Mouse (Mus musculus) CH12.LX (cell line): ENCODE measurements around the gene Dpf3. TPM values are rescaled to one million over a fixed set of nuclear protein-coding genes. Genes with fewer than 3 reads are reported as not detected.

Experiments used
- DNase-seq: peaks from one replicate; pipeline ENCODE4 v3.0.0-alpha.2; 2013; ENCODE audit errors: extremely low read depth
- H3K27ac ChIP-seq: 2 replicates; pipeline ENCODE4 v1.5.1; 2012; ENCODE audit warnings: low read depth, mild to moderate bottlenecking, control low read depth, moderate library complexity; ENCODE audit not compliant: insufficient read depth
- H3K27me3 ChIP-seq: replicated peaks from 2 replicates; pipeline ENCODE3; 2012; ENCODE audit warnings: inconsistent platforms
- H3K36me3 ChIP-seq, 2 experiments: replicated peaks in 1 of 2; 2 replicates each; pipeline versions ENCODE3 to v1.6.1; 2012; ENCODE audit warnings: inconsistent platforms in 1 of 2, low read length in 1 of 2, mild to moderate bottlenecking in 1 of 2, mixed read lengths in 1 of 2, moderate library complexity in 1 of 2; ENCODE audit not compliant: control insufficient read depth in 1 of 2, insufficient read depth in 1 of 2
- H3K4me1 ChIP-seq, 2 experiments: 2 replicates each; pipeline ENCODE4 v1.6.1; 2012; ENCODE audit warnings: inconsistent platforms in 1 of 2, moderate library complexity in 1 of 2; ENCODE audit not compliant: insufficient read depth in 2 of 2, control insufficient read depth in 1 of 2
- H3K4me2 ChIP-seq: 2 replicates; pipeline ENCODE4 v1.6.1; 2012; ENCODE audit warnings: low read depth, mild to moderate bottlenecking, control low read depth; ENCODE audit not compliant: poor library complexity, insufficient read depth, severe bottlenecking
- H3K4me3 ChIP-seq, 3 experiments: fragments of 150-350 bp in 1 of 3; sonication (generic) in 1 of 3; replicated peaks in 1 of 3; 2 replicates each; pipeline versions ENCODE3 to v1.5.1; 2011 to 2012; ENCODE audit warnings: low read depth in 2 of 3, low read length in 2 of 3, mild to moderate bottlenecking in 2 of 3, moderate library complexity in 2 of 3, control low read depth in 1 of 3, improper control_type of control experiment in 1 of 3, inconsistent platforms in 1 of 3, mixed read lengths in 1 of 3; ENCODE audit not compliant: poor library complexity in 1 of 3
- H3K79me2 ChIP-seq: replicated peaks from 2 replicates; pipeline ENCODE4 v1.6.1; 2012; ENCODE audit warnings: mild to moderate bottlenecking, moderate library complexity; ENCODE audit not compliant: control insufficient read depth, poor library complexity, insufficient read depth, severe bottlenecking; ENCODE audit errors: extremely low read depth
- H3K9ac ChIP-seq: 2 replicates; pipeline ENCODE4 v1.6.1; 2012; ENCODE audit warnings: low read depth, mild to moderate bottlenecking, control low read depth, moderate library complexity; ENCODE audit not compliant: insufficient read depth
- H3K9me3 ChIP-seq: replicated peaks from 2 replicates; pipeline ENCODE3; 2012; ENCODE audit warnings: low read length, inconsistent platforms, mixed read lengths
- CTCF ChIP-seq, 2 experiments: IDR thresholded peaks in 1 of 2; conservative IDR thresholded peaks in 1 of 2; 2 replicates each; pipeline ENCODE4 v1.5.1; 2011 to 2012; ENCODE audit warnings: low read depth in 2 of 2, low read length in 2 of 2, improper control_type of control experiment in 1 of 2, inconsistent platforms in 1 of 2, mild to moderate bottlenecking in 1 of 2, moderate library complexity in 1 of 2
- JUN ChIP-seq: IDR thresholded peaks from 2 replicates; pipeline ENCODE4 v1.6.1; 2011; ENCODE audit warnings: low read depth, mild to moderate bottlenecking, low read length, improper control_type of control experiment, moderate library complexity; ENCODE audit not compliant: insufficient read depth
- NELFE ChIP-seq: IDR thresholded peaks from 2 replicates; pipeline ENCODE4 v1.6.1; 2011; ENCODE audit warnings: low read depth, low read length, improper control_type of control experiment
- NRF1 ChIP-seq: IDR thresholded peaks from 2 replicates; pipeline ENCODE4 v1.6.1; 2014; ENCODE audit warnings: low read depth, mild to moderate bottlenecking, inconsistent platforms, low read length, improper control_type of control experiment, moderate library complexity
- TBP ChIP-seq: conservative IDR thresholded peaks from 2 replicates; pipeline ENCODE4 v1.6.1; 2011; ENCODE audit warnings: low read depth, low read length, improper control_type of control experiment
- ZMIZ1 ChIP-seq: IDR thresholded peaks from 2 replicates; pipeline ENCODE4 v1.6.1; 2012; ENCODE audit warnings: low read depth, mild to moderate bottlenecking, inconsistent platforms, low read length, improper control_type of control experiment
- dilution Hi-C: fragments of 300-500 bp; cut with MboI; formaldehyde crosslinking; loops from 2 replicates; pipeline ENCODE4 v1.14.3; 2020; ENCODE audit warnings: low sequenced_read_pairs; ENCODE audit not compliant: extremely low pct_unique_long_range_greater_than_20kb, extremely low pct_ligation_motif_present
- in situ Hi-C: fragments of 300-500 bp; cut with MboI; formaldehyde crosslinking; loops from 3 replicates; pipeline ENCODE4 v1.14.3; 2019; ENCODE audit warnings: low sequenced_read_pairs, low pct_ligation_motif_present, low pct_unique_long_range_greater_than_20kb, mixed read lengths
- polyA plus RNA-seq: library from polyadenylated mRNA; unstranded; fragments of >175 nt; gene quantifications from 2 replicates; pipeline ENCODE4 v1.2.1, GENCODE M21; 2012; ENCODE audit warnings: low read depth; ENCODE audit not compliant: insufficient read length
- total RNA-seq, 2 experiments: library from RNA; depleted of rRNA; stranded (reverse); fragments of 300-350 nt in 1 of 2; fragments of >200 nt in 1 of 2; gene quantifications; 2 replicates each; pipeline ENCODE4 v1.2.3; 2012 to 2014

Gene Dpf3
- total and polyA plus RNA-seq, 3 experiments: 0.42 to 1.2 (median 1.2) TPM

DNA sequence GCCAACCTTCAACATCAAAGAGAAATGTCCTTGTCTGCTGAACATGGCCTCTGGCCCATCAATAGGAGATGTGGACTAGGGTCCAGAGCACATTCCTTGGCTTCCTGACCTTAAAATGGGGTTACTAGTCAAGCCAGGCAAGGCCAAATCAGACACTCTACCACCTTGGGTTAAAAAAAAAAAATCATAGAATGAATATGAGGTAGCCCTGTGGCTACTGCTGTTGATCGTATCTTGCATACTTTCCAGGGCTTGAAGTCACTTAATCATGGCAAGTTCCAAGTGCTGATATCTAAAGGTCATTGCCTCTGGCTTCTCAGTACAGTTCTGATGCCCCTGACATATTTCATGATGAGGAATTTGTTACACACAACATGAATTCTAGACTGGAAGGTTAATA lies 160.1 kb downstream of the Dpf3 start:
- no peak for DNase-seq
- no peak for TF ChIP-seq TBP
- H3K4me2 ChIP-seq: no peak overlapping the region
- no peaks in the 10 kb centered on the region for H3K79me2 ChIP-seq
- no peaks in the 10 kb centered on the region for H3K27me3 ChIP-seq
- H3K27ac ChIP-seq: no peak overlapping the region
- no peaks in the 10 kb centered on the region for H3K9me3 ChIP-seq
- peaks cover 0 to 9% of the 10 kb centered on the region in 2 experiments; a peak in 2 of 4 replicates for H3K4me1 ChIP-seq
- dilution Hi-C loops (no loop called here), in situ Hi-C loops (no loop called here)
- H3K36me3 ChIP-seq: no peaks in the 10 kb centered on the region
- H3K9ac ChIP-seq: no peak overlapping the region
- H3K4me3 ChIP-seq: no peak overlapping the region

DNA sequence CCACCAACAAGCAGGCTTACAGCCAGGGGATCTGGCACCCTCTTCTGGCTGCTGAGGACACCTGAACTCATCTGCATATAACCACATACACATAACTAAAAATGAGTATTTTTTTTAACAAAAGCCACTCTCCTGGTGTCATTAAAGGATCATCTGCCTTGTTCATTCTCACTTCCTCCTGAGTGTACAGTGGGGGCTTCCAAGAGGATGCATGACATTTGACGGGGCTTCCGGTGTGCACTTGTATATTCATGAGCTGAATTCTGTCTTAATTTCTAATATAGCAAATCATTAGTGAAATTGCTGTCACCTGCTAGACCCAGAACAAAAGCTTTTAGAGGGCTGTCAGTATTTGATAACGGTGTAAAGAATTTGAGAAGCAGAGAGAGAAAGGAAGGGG lies 166.8 kb downstream of the Dpf3 start:
- Histone ChIP-seq H3K4me2 (no peak overlapping the region), H3K9me3 (no peaks in the 10 kb centered on the region), H3K27ac (no peak overlapping the region), H3K4me1 (peaks cover 0 to 14% of the 10 kb centered on the region in 2 experiments; a peak in 2 of 4 replicates), H3K27me3 (no peaks in the 10 kb centered on the region), H3K36me3 (no peaks in the 10 kb centered on the region), H3K79me2 (no peaks in the 10 kb centered on the region), H3K9ac (no peak overlapping the region), H3K4me3 (no peak overlapping the region)
- no peak for TF ChIP-seq JUN
- TF ChIP-seq CTCF (conservative IDR thresholded peaks at IDR 0.05 in 1 of 2, IDR thresholded peaks at IDR 0.05 in 1 of 2; ENCODE audit: low read depth in 2 of 2, low read length in 2 of 2): peak in 1 of 2 experiments; percentile 43; a peak in 2 of 4 replicates
- no peak for TF ChIP-seq NRF1
- in situ Hi-C loops: no loop called here
- no peak for DNase-seq
- dilution Hi-C loops: no loop called here

DNA sequence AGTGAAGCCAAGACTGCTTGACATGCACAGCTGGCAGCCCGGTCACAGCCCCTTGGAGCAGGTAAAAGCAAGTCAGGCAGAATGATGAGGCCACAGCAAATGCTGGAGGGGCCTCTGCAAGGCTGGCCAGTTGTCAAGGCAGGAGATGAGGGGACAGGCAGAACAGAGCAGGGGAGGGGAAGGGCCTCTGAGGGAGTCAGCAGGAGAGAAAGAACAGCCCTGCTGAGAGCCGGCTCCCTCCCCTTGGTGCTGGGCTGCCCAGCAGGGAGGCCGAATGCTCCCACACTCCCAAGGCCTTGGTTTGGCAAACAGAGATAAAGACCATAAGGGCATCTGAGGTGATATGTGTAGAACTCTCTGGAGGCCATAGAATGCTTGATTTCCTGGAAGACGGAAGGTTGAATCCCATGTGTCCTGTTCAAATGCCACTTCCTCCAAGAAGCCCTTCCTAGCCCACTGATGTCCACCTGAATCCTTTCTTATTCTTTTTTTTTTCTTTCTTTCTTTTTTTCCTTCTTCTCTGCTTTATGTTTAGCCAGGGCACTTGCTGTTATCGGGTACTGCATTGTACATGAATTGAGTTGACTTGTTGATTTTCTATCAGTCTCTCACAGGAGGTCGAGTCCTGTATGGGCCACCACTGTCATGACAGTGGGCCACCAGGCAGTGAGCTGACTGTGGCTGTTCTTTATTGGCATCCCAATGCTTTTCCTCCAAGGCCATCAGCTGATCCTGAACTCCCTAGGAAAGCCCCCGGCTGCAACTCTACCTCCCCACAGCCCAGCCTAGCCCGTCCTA lies 169.7 kb downstream of the Dpf3 start:
- no peaks in the 10 kb centered on the region for H3K79me2 ChIP-seq
- H3K36me3 ChIP-seq: no peaks in the 10 kb centered on the region
- no peaks in the 10 kb centered on the region for H3K27me3 ChIP-seq
- H3K27ac ChIP-seq: no peak overlapping the region
- in situ Hi-C loops: no loop called here
- H3K9ac ChIP-seq: no peak overlapping the region
- peaks cover 0 to 14% of the 10 kb centered on the region in 2 experiments; a peak in 2 of 4 replicates for H3K4me1 ChIP-seq
- H3K4me3 ChIP-seq: no peak overlapping the region
- dilution Hi-C loops: no loop called here
- TF ChIP-seq NELFE: no peak
- TF ChIP-seq ZMIZ1: no peak
- H3K9me3 ChIP-seq: no peaks in the 10 kb centered on the region
- H3K4me2 ChIP-seq: no peak overlapping the region
- no peak for DNase-seq
